Mouse (Mus musculus): ENCODE data around the gene Galnt14.

Galnt14 gene

GRCm38 (mm10) chr17:73668996-73669395, 41.3 kb downstream of the Galnt14 start:
- no peak for DNase-seq (ENCODE audit: low spot score in 2 of 2)

GRCm38 (mm10) chr17:73663237-73663636, 47.0 kb downstream of the Galnt14 start:
- no peak for DNase-seq (ENCODE audit: low spot score in 2 of 2)

- no peak for DNase-seq (ENCODE audit: low spot score in 2 of 2)
Measured at GRCm38 (mm10) chr17:73658731-73659445, 51.4 kb downstream of the Galnt14 start.

- no peak for DNase-seq (ENCODE audit: low spot score in 2 of 2)
Measured at GRCm38 (mm10) chr17:73656373-73656772, 53.9 kb downstream of the Galnt14 start.

- DNase-seq (ENCODE audit: low spot score in 2 of 2): no peak
Measured at GRCm38 (mm10) chr17:73654261-73654660, 56.0 kb downstream of the Galnt14 start.

- peak in 1 of 2 experiments; percentile 10 for DNase-seq (ENCODE audit: low spot score in 2 of 2)
Measured at GRCm38 (mm10) chr17:73649371-73649770, 60.9 kb downstream of the Galnt14 start.

GRCm38 (mm10) chr17:73641676-73642075, 68.6 kb downstream of the Galnt14 start:
- DNase-seq (ENCODE audit: low spot score in 2 of 2): no peak

GRCm38 (mm10) chr17:73640117-73640480, 70.2 kb downstream of the Galnt14 start:
- DNase-seq (ENCODE audit: low spot score in 2 of 2): no peak

- DNase-seq (ENCODE audit: low spot score in 2 of 2): no peak
Measured at GRCm38 (mm10) chr17:73639401-73640116, 70.7 kb downstream of the Galnt14 start.

GRCm38 (mm10) chr17:73636988-73637387, 73.3 kb downstream of the Galnt14 start:
- DNase-seq (ENCODE audit: low spot score in 2 of 2): no peak

- no peak for DNase-seq (ENCODE audit: low spot score in 2 of 2)
Measured at GRCm38 (mm10) chr17:73634896-73635295, 75.4 kb downstream of the Galnt14 start.

GRCm38 (mm10) chr17:73633991-73634710, 76.1 kb downstream of the Galnt14 start:
- no peak for DNase-seq (ENCODE audit: low spot score in 2 of 2)

GRCm38 (mm10) chr17:73628263-73628914, 81.9 kb downstream of the Galnt14 start:
- DNase-seq (ENCODE audit: low spot score in 2 of 2): no peak

- no peak for DNase-seq (ENCODE audit: low spot score in 2 of 2)
Measured at GRCm38 (mm10) chr17:73626912-73627311, 83.3 kb downstream of the Galnt14 start.

GRCm38 (mm10) chr17:73620049-73620448, 90.2 kb downstream of the Galnt14 start:
- no peak for DNase-seq (ENCODE audit: low spot score in 2 of 2)

- no peak for DNase-seq (ENCODE audit: low spot score in 2 of 2)
Measured at GRCm38 (mm10) chr17:73602552-73603478, 107.4 kb downstream of the Galnt14 start.

GRCm38 (mm10) chr17:73599923-73600322, 110.3 kb downstream of the Galnt14 start:
- DNase-seq (ENCODE audit: low spot score in 2 of 2): no peak

- DNase-seq (ENCODE audit: low spot score in 2 of 2): peak in 1 of 2 experiments; percentile 9
Measured at GRCm38 (mm10) chr17:73592081-73592480, 118.2 kb downstream of the Galnt14 start.

- DNase-seq (ENCODE audit: low spot score in 2 of 2): no peak
Measured at GRCm38 (mm10) chr17:73587573-73587972, 122.7 kb downstream of the Galnt14 start.

GRCm38 (mm10) chr17:73574186-73574585, 136.1 kb downstream of the Galnt14 start:
- DNase-seq (ENCODE audit: low spot score in 2 of 2): no peak

- DNase-seq (ENCODE audit: low spot score in 2 of 2): no peak
Measured at GRCm38 (mm10) chr17:73572881-73573280, 137.4 kb downstream of the Galnt14 start.

Data from right cerebral cortex, postnatal 36 days (tissue).